Mouse (Mus musculus) large intestine, adult 2 months (tissue): ENCODE data around the gene Nhlh1. TPM values are rescaled to one million over a fixed set of nuclear protein-coding genes. Genes with fewer than 3 reads are reported as not detected.

ENCODE experiments used
- DNase-seq: peaks from one replicate; pipeline ENCODE4 v3.0.0-alpha.2; 2012; ENCODE audit warnings: low read depth, low spot score
- WGBS: fragments of 180-500 bp; shearing (Covaris S2); methylation state at CpG from one replicate; pipeline ENCODE4 v1.1.7; 2018; 5-methylcytosine and 5-hydroxymethylcytosine counted together
- polyA plus RNA-seq: library from polyadenylated mRNA; depleted of rRNA; stranded (reverse); fragments of >200 nt; gene quantifications from 2 replicates; pipeline ENCODE4 v1.2.3, GENCODE M21; 2012; rRNA removed

The Nhlh1 gene
- polyA plus RNA-seq, 1 experiment = not detected

GRCm38 (mm10) chr1:172018336-172019311, 38.7 kb downstream of the Nhlh1 start:
- WGBS = 92% methylated on average over 9 of the region's 9 CpGs
- DNase-seq = no peak

- 90% methylated on average over 6 of the region's 6 CpGs for WGBS
- no peak for DNase-seq
Measured at GRCm38 (mm10) chr1:172017517-172018070, 39.8 kb downstream of the Nhlh1 start.

- DNase-seq = no peak
- 77% methylated on average over 6 of the region's 6 CpGs for WGBS
Measured at GRCm38 (mm10) chr1:172016660-172017516, 40.5 kb downstream of the Nhlh1 start.

- 73% methylated on average over 8 of the region's 8 CpGs for WGBS
- no peak for DNase-seq
Measured at GRCm38 (mm10) chr1:172016031-172016430, 41.3 kb downstream of the Nhlh1 start.

DNA sequence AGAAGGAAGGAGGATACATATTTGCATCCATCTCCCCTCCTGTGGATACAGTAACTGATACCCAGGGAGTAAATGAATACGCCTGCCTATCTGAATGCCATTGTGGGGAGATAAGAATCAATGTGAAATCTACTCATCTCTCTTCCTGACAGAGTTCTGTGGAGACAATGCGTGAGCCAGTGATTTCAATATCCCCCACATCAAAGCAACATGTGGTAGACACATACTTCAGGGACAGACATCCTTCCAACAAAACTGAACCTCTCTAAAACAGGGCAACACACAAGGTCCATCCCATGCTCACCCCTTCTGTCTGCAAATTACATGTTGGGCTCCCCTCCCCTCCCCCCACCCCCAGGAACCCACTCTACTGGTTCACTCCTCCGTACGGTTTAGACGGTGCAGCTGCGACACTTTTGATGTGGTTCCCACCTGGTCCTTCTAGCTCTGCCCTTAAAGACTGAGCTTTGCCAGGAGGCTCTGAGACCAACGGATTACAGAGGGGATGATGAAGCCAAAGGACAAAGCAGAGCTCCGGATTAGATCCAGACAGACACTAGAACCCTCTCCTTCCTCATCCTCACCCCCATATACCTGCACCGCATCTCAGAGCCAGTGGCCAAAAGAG, 41.9 kb downstream of the Nhlh1 start:
- 79% methylated on average over 9 of the region's 9 CpGs for WGBS
- no peak for DNase-seq

GRCm38 (mm10) chr1:172014771-172015170, 42.6 kb downstream of the Nhlh1 start:
- DNase-seq = no peak
- 87% methylated on average over 9 of the region's 9 CpGs for WGBS

- WGBS = 25% methylated on average over 5 of the region's 5 CpGs
- DNase-seq = no peak
Measured at GRCm38 (mm10) chr1:172012030-172012429, 45.3 kb downstream of the Nhlh1 start.

DNA sequence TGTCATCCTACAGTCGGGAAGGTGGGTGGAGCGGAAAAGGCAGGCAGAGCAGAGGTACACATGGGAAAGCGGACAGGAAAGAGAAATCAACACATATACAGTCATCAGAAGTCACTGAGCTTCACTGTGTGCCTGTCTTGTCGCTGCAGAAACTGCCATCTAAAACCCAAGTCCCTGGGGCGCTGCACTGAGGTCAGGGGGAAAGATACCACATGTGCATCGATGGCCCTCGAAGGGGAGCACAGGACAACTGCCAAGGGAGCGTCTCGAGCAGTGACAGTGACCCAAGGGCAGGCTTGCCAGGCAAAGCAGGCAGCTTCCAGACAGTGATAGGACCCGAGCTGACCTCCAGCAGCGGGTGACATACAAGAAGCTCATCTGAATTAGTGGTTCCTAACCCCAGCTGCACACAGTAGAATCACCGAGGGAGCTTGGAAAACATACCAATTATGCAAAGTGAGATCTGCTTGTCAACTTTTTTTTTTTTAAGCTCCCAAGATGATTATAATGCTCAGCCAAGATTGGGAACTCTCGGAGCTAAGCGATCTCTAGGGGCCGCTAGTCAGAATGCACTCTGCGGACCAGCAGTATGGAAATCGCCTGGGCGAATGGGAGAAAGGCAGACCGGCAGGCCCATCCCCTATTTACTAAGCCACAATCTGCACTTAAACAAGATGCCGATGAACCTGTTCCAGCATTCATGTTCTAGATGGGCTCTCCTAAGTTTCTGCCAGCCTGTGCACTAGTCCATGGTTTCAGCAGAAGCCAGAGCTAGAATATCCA, 47.1 kb downstream of the Nhlh1 start:
- WGBS = 95% methylated on average over 20 of the region's 20 CpGs

DNA sequence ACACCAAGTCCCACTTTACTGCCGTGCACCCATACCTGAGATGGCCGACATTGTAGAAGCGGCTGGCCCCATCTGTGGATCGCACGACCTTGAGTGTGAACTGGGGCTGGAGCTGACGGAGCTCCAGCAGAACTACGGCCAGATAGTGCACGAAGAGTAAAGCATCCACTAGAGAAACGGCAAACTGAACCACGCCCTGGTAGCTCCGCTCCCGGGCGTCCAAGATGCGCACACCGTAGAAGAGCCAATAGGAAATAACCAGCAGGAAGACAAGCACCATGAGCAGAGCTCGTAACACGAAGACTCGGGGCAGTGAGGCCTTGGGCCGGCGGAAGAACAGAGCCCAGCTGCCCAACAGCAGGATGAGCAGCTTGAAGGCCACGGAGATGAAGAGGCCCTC, 48.0 kb downstream of the Nhlh1 start:
- no peak for DNase-seq
- WGBS = 95% methylated on average over 21 of the region's 21 CpGs

More for the DNA sequence above, 47.1 kb downstream of the Nhlh1 start:
- DNase-seq = no peak

- 89% methylated on average over 9 of the region's 9 CpGs for WGBS
- DNase-seq = no peak
Measured at GRCm38 (mm10) chr1:172008351-172008750, 49.0 kb downstream of the Nhlh1 start.

GRCm38 (mm10) chr1:172007761-172008160, 49.6 kb downstream of the Nhlh1 start:
- DNase-seq = no peak
- WGBS = 96% methylated on average over 21 of the region's 21 CpGs

Other genes starting within 250 kb of the Nhlh1 start
- 0.99 and 1.5 TPM in 2 replicates for gene Cd84, start 217.9 kb downstream of the Nhlh1 start, polyA plus RNA-seq
- 0.06 and 0.21 TPM in 2 replicates for gene Gm10521, start 161.9 kb downstream of the Nhlh1 start, polyA plus RNA-seq
- gene Slamf6, start 140.1 kb downstream of the Nhlh1 start, polyA plus RNA-seq = 2.8 and 2.9 TPM in 2 replicates
- gene Vangl2, start 29.1 kb downstream of the Nhlh1 start, polyA plus RNA-seq = 1.5 and 1.6 TPM in 2 replicates
- 66.6 and 76.3 TPM in 2 replicates for gene Copa, start 25.0 kb upstream of the Nhlh1 start, polyA plus RNA-seq
- gene Ncstn, start 25.2 kb upstream of the Nhlh1 start, polyA plus RNA-seq = 108 and 149 TPM in 2 replicates
- 81.2 and 108 TPM in 2 replicates for gene Pex19, start 69.2 kb upstream of the Nhlh1 start, polyA plus RNA-seq
- gene Dcaf8, start 90.5 kb upstream of the Nhlh1 start, polyA plus RNA-seq = 25.3 and 37.6 TPM in 2 replicates
- 29.7 and 34.1 TPM in 2 replicates for gene Pea15a, start 149.2 kb upstream of the Nhlh1 start, polyA plus RNA-seq
- 1.2 TPM in 2 replicates for gene Casq1, start 162.3 kb upstream of the Nhlh1 start, polyA plus RNA-seq
- gene Atp1a4, start 200.8 kb upstream of the Nhlh1 start, polyA plus RNA-seq = 0.05 and 0.10 TPM in 2 replicates
- gene Igsf8, start 204.1 kb upstream of the Nhlh1 start, polyA plus RNA-seq = 51.8 and 64.4 TPM in 2 replicates
- gene Atp1a2, start 240.5 kb upstream of the Nhlh1 start, polyA plus RNA-seq = 6.4 and 9.1 TPM in 2 replicates